Mouse (Mus musculus) hindbrain, postnatal 0 days (tissue): ENCODE measurements at regions not wholly inside any gene's neighbourhood (a gene's known extent, or its start where the extent isn't known, plus 50 kb on each side); places are given as distances from the start of the nearest gene placed in this dataset.

ENCODE experiments used
- ATAC-seq: fragments of 200-750 bp; cut with Nextera tagmentation; 2 replicates; pipeline ENCODE4 v1.8.0; 2017; ENCODE audit warnings: mild to moderate bottlenecking, moderate TSS enrichment, moderate library complexity
- DNase-seq: peaks from one replicate; pipeline ENCODE4 v3.0.0-alpha.2; 2015; ENCODE audit warnings: low spot score
- H3K27ac ChIP-seq: fragments of 300-500 bp; sonication (generic); 2 replicates; pipeline ENCODE4 v1.5.1; 2014; ENCODE audit warnings: mild to moderate bottlenecking
- H3K27me3 ChIP-seq: fragments of 300-500 bp; sonication (generic); 2 replicates; pipeline ENCODE4 v1.6.1; 2014; ENCODE audit warnings: low read length, mixed read lengths; ENCODE audit not compliant: insufficient read depth
- H3K36me3 ChIP-seq: fragments of 300-500 bp; sonication (generic); 2 replicates; pipeline ENCODE4 v1.6.1; 2014; ENCODE audit warnings: low read length, mixed read lengths; ENCODE audit not compliant: insufficient read depth
- H3K4me1 ChIP-seq: fragments of 300-500 bp; sonication (generic); 2 replicates; pipeline ENCODE4 v1.6.1; 2014; ENCODE audit warnings: antibody characterized with exemption, low read length, mixed read lengths; ENCODE audit not compliant: insufficient read depth
- H3K4me2 ChIP-seq: fragments of 300-500 bp; sonication (generic); 2 replicates; pipeline ENCODE4 v1.6.1; 2014; ENCODE audit warnings: low read depth, mild to moderate bottlenecking, low read length, moderate library complexity, mixed read lengths
- H3K4me3 ChIP-seq: fragments of 300-500 bp; sonication (generic); 2 replicates; pipeline ENCODE4 v1.5.1; 2014; ENCODE audit warnings: low read length
- H3K9ac ChIP-seq: fragments of 300-500 bp; sonication (generic); replicated peaks from 2 replicates; pipeline ENCODE4 v1.6.1; 2014; ENCODE audit warnings: mild to moderate bottlenecking, low read length, moderate library complexity, mixed read lengths
- H3K9me3 ChIP-seq: fragments of 300-500 bp; sonication (generic); 2 replicates; pipeline ENCODE4 v1.6.1; 2016; ENCODE audit warnings: low read length, mixed read lengths
- CTCF ChIP-seq: IDR thresholded peaks from 2 replicates; pipeline ENCODE4 v1.5.1; 2016; ENCODE audit warnings: antibody characterized with exemption, control low read depth, low read depth
- WGBS: fragments of 180-500 bp; shearing (Covaris S2); extraction: QIAGEN DNeasy Blood & Tissue Kit; methylation state at CpG from one replicate; pipeline ENCODE4 v1.1.7; 2014; 5-methylcytosine and 5-hydroxymethylcytosine counted together

GRCm38 (mm10) chr15:67336294-67337039 lies 835.8 kb upstream of the Lrrc6 start:
- ATAC-seq (no peak), DNase-seq (no peak)
- Histone ChIP-seq H3K4me3 (no peak overlapping the region), H3K36me3 (no peaks in the 10 kb centered on the region), H3K27ac (no peak overlapping the region), H3K9ac (no peak overlapping the region), H3K4me2 (no peak overlapping the region), H3K27me3 (no peaks in the 10 kb centered on the region), H3K4me1 (no peaks in the 10 kb centered on the region), H3K9me3 (no peaks in the 10 kb centered on the region)
- 59% methylated on average over 5 of the region's 5 CpGs for WGBS
- no peak for TF ChIP-seq CTCF

DNA sequence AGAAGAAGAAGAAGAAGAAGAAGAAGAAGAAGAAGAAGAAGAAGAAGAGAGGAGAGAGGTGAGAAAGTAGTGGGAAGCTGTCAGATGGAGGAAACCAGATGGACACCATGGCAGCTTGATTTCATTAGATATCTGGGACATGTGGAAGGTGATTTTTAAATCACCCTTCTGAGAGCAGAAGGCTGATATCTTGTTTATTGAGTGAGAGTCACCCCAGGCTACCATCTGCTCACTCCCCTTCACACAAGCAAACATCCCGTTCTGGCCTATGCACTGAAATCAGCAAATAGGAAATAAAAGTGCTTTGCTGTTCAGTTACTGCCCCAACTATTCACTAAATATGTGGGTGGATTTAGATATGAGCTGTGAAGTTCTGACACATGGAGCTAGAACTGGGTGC lies 831.8 kb upstream of the Lrrc6 start:
- no peak for TF ChIP-seq CTCF
- ATAC-seq = no peak
- DNase-seq = no peak
- H3K4me3 ChIP-seq = no peak overlapping the region
- H3K4me2 ChIP-seq = no peak overlapping the region
- H3K27ac ChIP-seq = no peak overlapping the region
- H3K9ac ChIP-seq = no peak overlapping the region
- no peaks in the 10 kb centered on the region for H3K9me3 ChIP-seq
- H3K4me1 ChIP-seq = no peaks in the 10 kb centered on the region
- H3K36me3 ChIP-seq = no peaks in the 10 kb centered on the region
- WGBS = 77% methylated on average over 1 of the region's 1 CpGs
- H3K27me3 ChIP-seq = no peaks in the 10 kb centered on the region

DNA sequence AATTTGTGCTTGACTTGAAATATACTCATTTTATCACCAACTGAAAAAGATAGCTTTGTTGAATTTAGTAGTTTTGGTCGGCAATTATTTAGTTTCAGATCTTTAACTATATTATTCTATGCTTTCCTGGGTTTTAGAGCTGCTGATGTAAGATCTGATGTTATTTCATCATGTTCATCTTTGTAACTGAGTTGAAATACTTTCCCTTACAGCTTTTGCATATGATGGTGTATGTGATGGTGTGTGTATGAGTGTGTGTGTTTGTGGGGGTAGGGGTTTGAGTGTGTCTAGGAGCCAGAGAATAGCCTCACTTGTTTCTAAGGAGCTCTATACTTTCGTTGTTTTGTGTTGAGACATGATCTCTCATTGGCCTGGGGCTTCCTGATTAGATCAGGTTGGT lies 819.6 kb upstream of the Lrrc6 start:
- 87% methylated on average over 2 of the region's 2 CpGs for WGBS
- TF ChIP-seq CTCF = no peak
- Histone ChIP-seq H3K36me3 (no peaks in the 10 kb centered on the region), H3K9me3 (no peaks in the 10 kb centered on the region), H3K27ac (no peak overlapping the region), H3K9ac (no peak overlapping the region), H3K4me2 (no peak overlapping the region), H3K4me3 (no peak overlapping the region), H3K4me1 (no peaks in the 10 kb centered on the region), H3K27me3 (no peaks in the 10 kb centered on the region)
- DNase-seq = no peak
- no peak for ATAC-seq

DNA sequence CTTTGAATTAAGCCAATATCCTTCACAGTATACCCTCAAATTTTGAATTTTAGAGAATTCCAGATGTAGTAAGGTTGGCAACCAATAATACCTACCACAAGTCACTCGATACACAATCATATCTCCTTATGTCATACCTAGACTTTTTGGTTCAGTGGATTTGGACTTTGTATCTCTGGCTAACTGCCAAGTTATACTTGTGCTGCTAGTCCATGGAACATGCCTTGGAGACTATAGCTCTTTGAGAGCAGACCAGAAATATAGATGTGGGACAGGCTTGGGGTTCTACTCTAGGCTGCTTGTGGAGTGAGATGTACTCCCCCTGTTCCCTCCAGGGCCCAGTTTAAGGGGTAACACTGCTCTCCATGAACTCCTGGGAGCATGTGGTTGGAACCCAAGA lies 814.5 kb upstream of the Lrrc6 start:
- no peak overlapping the region for H3K27ac ChIP-seq
- no peaks in the 10 kb centered on the region for H3K27me3 ChIP-seq
- 86% methylated on average over 1 of the region's 1 CpGs for WGBS
- DNase-seq (no peak), ATAC-seq (no peak)
- no peaks in the 10 kb centered on the region for H3K9me3 ChIP-seq
- H3K4me3 ChIP-seq = no peak overlapping the region
- no peaks in the 10 kb centered on the region for H3K4me1 ChIP-seq
- no peak overlapping the region for H3K9ac ChIP-seq
- no peaks in the 10 kb centered on the region for H3K36me3 ChIP-seq
- no peak overlapping the region for H3K4me2 ChIP-seq
- TF ChIP-seq CTCF = no peak

- ATAC-seq (no peak), DNase-seq (no peak)
- no peaks in the 10 kb centered on the region for H3K27me3 ChIP-seq
- H3K4me2 ChIP-seq = no peak overlapping the region
- H3K9me3 ChIP-seq = no peaks in the 10 kb centered on the region
- no peak overlapping the region for H3K27ac ChIP-seq
- H3K4me1 ChIP-seq = no peaks in the 10 kb centered on the region
- H3K36me3 ChIP-seq = no peaks in the 10 kb centered on the region
- no peak overlapping the region for H3K4me3 ChIP-seq
- no peak for TF ChIP-seq CTCF
- H3K9ac ChIP-seq = no peak overlapping the region
Measured at GRCm38 (mm10) chr15:67313648-67314047, 812.9 kb upstream of the Lrrc6 start.

DNA sequence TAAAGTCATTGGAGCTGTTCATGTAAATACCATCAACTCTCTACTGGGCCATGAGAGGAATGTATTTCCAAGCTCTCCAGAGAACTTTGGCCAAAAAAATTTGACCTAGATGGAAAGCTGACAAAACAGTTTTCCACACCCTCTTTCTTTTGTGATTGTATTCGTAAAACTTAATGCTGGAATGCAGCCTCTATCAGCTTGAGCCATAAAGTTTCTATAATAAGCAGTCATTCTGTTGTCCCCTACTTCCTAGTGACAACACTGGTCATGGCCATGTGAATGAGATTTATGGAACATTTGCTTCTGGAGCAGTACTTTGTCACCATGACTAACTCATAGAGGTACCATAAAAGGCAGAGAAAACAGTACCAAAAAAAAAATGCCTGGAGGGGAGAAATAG lies 805.0 kb upstream of the Lrrc6 start:
- no peaks in the 10 kb centered on the region for H3K4me1 ChIP-seq
- ATAC-seq = no peak
- no peak for TF ChIP-seq CTCF

DNA sequence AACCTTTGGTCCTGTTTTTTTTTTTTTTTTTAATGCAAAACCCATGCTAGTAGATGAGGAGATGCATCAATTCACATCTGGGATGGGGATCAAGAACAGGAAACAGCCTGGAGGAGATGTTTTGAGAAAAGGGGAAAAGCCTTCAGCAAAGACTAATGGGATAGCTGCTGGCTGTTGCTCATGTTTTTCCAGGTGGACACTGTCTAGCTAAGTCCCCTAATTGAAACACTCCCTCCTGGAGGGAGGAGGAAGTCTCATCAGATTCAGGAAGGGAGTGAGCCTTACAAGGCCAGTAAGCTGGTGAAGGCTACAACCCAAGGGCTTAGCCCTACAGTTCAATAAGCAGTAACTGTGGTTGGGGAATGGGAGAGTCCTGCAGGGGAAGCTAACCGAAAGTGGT lies 803.1 kb upstream of the Lrrc6 start:
- Histone ChIP-seq H3K9ac (no peak overlapping the region), H3K4me3 (no peak overlapping the region), H3K9me3 (no peaks in the 10 kb centered on the region), H3K27ac (no peak overlapping the region), H3K4me2 (no peak overlapping the region), H3K4me1 (no peaks in the 10 kb centered on the region), H3K36me3 (no peaks in the 10 kb centered on the region), H3K27me3 (no peaks in the 10 kb centered on the region)
- DNase-seq (no peak), ATAC-seq (no peak)
- no peak for TF ChIP-seq CTCF
- 93% methylated on average over 1 of the region's 1 CpGs for WGBS

More for the DNA sequence above, 805.0 kb upstream of the Lrrc6 start:
- Histone ChIP-seq H3K9me3 (no peaks in the 10 kb centered on the region), H3K27ac (no peak overlapping the region), H3K4me2 (no peak overlapping the region), H3K4me3 (no peak overlapping the region), H3K36me3 (no peaks in the 10 kb centered on the region), H3K27me3 (no peaks in the 10 kb centered on the region), H3K9ac (no peak overlapping the region)
- DNase-seq = no peak
- 75% methylated on average over 1 of the region's 1 CpGs for WGBS
